Mouse (Mus musculus) E14TG2a.4 (cell line): ENCODE measurements around the gene Hspa1a.
"Not testable (repeated sequence)": the region's sequence is repeated elsewhere in the genome, so short reads cannot be mapped to it uniquely, and the experiment has no call there.

Experiments used
- H3K27me3 ChIP-seq: 2 replicates; pipeline ENCODE4 v1.6.1; 2014; ENCODE audit warnings: low read length, control low read depth; ENCODE audit not compliant: insufficient read depth
- H3K36me3 ChIP-seq: 2 replicates; pipeline ENCODE4 v1.6.1; 2014; ENCODE audit warnings: low read length, control low read depth; ENCODE audit not compliant: insufficient read depth
- H3K4me1 ChIP-seq: replicated peaks from 2 replicates; pipeline ENCODE4 v1.6.1; 2014; ENCODE audit warnings: low read depth, low read length, control low read depth
- H3K4me3 ChIP-seq: replicated peaks from 2 replicates; pipeline ENCODE4 v1.5.1; 2014; ENCODE audit warnings: mild to moderate bottlenecking, low read length
- H3K9me3 ChIP-seq: 2 replicates; pipeline ENCODE4 v1.6.1; 2014; ENCODE audit warnings: low read length, control low read depth
- CTCF ChIP-seq: conservative IDR thresholded peaks from 2 replicates; pipeline ENCODE4 v1.5.1; 2014; ENCODE audit warnings: low read length
- NANOG ChIP-seq: IDR thresholded peaks from 2 replicates; pipeline ENCODE4 v1.6.1; 2014; ENCODE audit warnings: borderline replicate concordance, low read length, mixed read lengths
- POU5F1 ChIP-seq: IDR thresholded peaks from 2 replicates; pipeline ENCODE4 v1.6.1; 2014; ENCODE audit warnings: low read length, borderline replicate concordance

The Hspa1a gene

GRCm38 (mm10) chr17:34953904-34954303 is 18.1 kb downstream of the Hspa1a start:
- H3K9me3 ChIP-seq, result no peaks in the 10 kb centered on the region
- no peak overlapping the region for H3K4me3 ChIP-seq
- H3K36me3 ChIP-seq, result peaks cover 28% of the 10 kb centered on the region
- TF ChIP-seq NANOG (no peak), POU5F1 (no peak), CTCF (no peak)
- peaks cover 14% of the 10 kb centered on the region for H3K27me3 ChIP-seq
- H3K4me1 ChIP-seq, result peaks cover 21% of the 10 kb centered on the region

GRCm38 (mm10) chr17:34953258-34953657 is 18.7 kb downstream of the Hspa1a start:
- Histone ChIP-seq H3K36me3 (peaks cover 28% of the 10 kb centered on the region), H3K4me3 (peak overlapping the region; percentile 96), H3K4me1 (peaks cover 21% of the 10 kb centered on the region), H3K9me3 (no peaks in the 10 kb centered on the region), H3K27me3 (peaks cover 14% of the 10 kb centered on the region)
- TF ChIP-seq CTCF (no peak), POU5F1 (no peak), NANOG (no peak)

DNA sequence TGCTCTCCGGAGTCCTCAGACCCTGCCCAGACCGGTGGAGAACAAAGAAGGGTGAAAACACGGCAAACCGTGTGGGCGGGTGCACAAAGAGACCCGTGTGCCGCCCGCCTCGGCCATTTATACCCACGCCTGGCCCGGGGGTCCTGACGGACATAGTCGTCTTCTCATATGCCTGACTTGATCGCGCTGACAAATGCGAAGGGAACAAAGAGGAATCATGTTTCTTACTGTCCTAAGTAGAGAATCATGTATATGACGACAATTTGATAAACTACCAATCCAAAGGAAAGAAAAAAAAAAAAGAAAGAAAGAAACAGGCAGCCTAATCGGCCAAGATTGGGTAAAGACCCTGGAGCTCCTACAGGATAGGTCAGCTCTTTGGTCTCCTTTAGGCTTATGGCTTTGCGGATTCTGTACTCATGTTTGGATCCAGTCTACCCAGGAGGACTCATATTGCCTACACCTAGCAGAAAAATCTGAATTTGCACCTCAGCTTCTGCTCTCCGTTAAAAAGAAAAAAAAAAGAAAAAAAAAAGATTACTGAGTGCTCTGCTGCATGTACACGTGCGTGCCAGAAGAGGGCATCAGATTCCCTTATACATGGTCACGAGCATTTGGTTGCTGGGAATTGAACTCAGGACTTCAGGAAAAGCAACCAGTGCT is 19.4 kb downstream of the Hspa1a start:
- H3K9me3 ChIP-seq, result no peaks in the 10 kb centered on the region
- H3K27me3 ChIP-seq, result peaks cover 14% of the 10 kb centered on the region; the same call in 1 of the 2 replicates
- peaks cover 21% of the 10 kb centered on the region for H3K4me1 ChIP-seq
- H3K36me3 ChIP-seq, result peaks cover 28% of the 10 kb centered on the region
- H3K4me3 ChIP-seq, result peak overlapping the region; percentile 96
- TF ChIP-seq CTCF, result peak; percentile 73
- TF ChIP-seq POU5F1, result no peak

- Histone ChIP-seq H3K9me3 (no peaks in the 10 kb centered on the region), H3K4me3 (peak overlapping the region; percentile 96), H3K4me1 (peaks cover 21% of the 10 kb centered on the region), H3K36me3 (peaks cover 28% of the 10 kb centered on the region), H3K27me3 (peaks cover 9% of the 10 kb centered on the region; the same call in 1 of the 2 replicates)
- TF ChIP-seq NANOG (no peak), POU5F1 (no peak), CTCF (no peak)
These were observed 20.1 kb downstream of the Hspa1a start for GRCm38 (mm10) chr17:34951636-34952377.

GRCm38 (mm10) chr17:34950514-34951455 is 21.2 kb downstream of the Hspa1a start:
- Histone ChIP-seq H3K4me3 (peak overlapping the region; percentile 96), H3K9me3 (no peaks in the 10 kb centered on the region), H3K36me3 (peaks cover 28% of the 10 kb centered on the region), H3K4me1 (peaks cover 21% of the 10 kb centered on the region), H3K27me3 (peaks cover 4% of the 10 kb centered on the region; the same call in 1 of the 2 replicates)
- TF ChIP-seq CTCF (peak; percentile 15; the same call in 1 of the 2 replicates), NANOG (no peak), POU5F1 (no peak)

DNA sequence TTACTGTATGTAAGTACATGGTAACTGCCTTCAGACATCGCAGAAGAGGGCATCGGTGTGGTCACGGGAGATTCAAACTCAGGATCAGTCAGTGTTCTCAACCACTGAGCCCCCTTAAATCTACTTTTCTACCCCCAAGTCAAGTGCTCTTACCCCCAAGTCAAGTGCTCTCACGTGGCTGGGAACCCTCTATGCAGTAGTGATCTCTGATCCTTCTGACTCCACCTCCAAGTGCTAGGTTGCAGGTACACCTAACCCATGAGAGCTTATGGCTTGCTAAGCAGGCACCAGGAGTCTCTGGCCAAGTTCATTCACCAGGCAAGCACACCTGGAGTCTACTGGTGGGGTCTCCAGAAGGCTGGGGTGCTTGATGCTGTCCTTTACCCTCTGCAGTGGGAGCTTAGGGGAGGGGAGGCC is 22.4 kb downstream of the Hspa1a start:
- H3K9me3 ChIP-seq, result no peaks in the 10 kb centered on the region
- H3K4me3 ChIP-seq, result peak overlapping the region; percentile 96
- TF ChIP-seq POU5F1 (no peak), CTCF (no peak), NANOG (no peak)
- peaks cover 21% of the 10 kb centered on the region for H3K4me1 ChIP-seq
- H3K27me3 ChIP-seq, result no peaks in the 10 kb centered on the region
- H3K36me3 ChIP-seq, result peaks cover 28% of the 10 kb centered on the region

GRCm38 (mm10) chr17:34948721-34949552 is 23.0 kb downstream of the Hspa1a start:
- H3K4me3 ChIP-seq, H3K27me3 ChIP-seq, H3K9me3 ChIP-seq: not testable (repeated sequence)
- peaks cover 28% of the 10 kb centered on the region for H3K36me3 ChIP-seq
- H3K4me1 ChIP-seq, result peaks cover 21% of the 10 kb centered on the region

DNA sequence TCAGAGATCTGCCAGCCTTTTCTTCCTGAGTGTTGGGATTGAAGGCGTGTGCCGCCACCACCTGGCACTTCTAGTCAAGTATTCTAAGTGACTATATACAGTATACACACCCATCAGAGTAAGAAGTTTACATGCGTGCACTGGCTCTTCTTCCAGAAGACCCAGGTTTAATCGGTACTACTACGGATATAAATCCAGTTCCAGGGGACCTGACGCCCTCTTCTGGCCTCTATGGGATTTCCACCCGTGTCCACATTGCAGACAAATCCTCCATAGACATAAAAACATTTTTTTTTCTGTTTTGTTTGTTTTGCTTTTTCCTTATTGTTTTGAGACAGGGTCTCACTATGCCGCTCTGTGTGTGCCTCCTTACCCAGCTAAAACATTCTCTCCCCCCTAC is 24.4 kb downstream of the Hspa1a start:
- H3K4me3 ChIP-seq, result no peak overlapping the region
- H3K36me3 ChIP-seq, result peaks cover 28% of the 10 kb centered on the region
- peaks cover 16% of the 10 kb centered on the region for H3K4me1 ChIP-seq
- no peaks in the 10 kb centered on the region for H3K27me3 ChIP-seq
- H3K9me3 ChIP-seq, result no peaks in the 10 kb centered on the region
- no peak for TF ChIP-seq NANOG
- TF ChIP-seq POU5F1, result no peak
- peak; percentile 57 for TF ChIP-seq CTCF
